11 mouse cellular contexts compared by ENCODE assay signal in genomic region chr17:14221893-14222615, GRCm38 (mm10). TPM values are rescaled to one million over a fixed set of nuclear protein-coding genes. Genes with fewer than 3 reads are reported as not detected.
DNase-seq lines count a peak whose midpoint lies in the region; ATAC-seq and TF ChIP-seq lines count a peak whose summit lies in the region.
"Had no signal": no experiment of that assay in that cellular context is flagged by ENCODE, and none has a peak within 500 bp of the region (broad histone marks: within the 10 kb centered on the region; RNA-seq: fewer than 3 reads in every experiment).

No protein-coding gene starts in this region.

- peak; percentile 35 to 48 for DNase-seq in cerebellum, postnatal 10 days
- no peak for DNase-seq in cerebellum, postnatal 36 days
- no peak for DNase-seq in layer of hippocampus, adult 2 months (ENCODE audit: low spot score in 2 of 2)
- DNase-seq in layer of hippocampus, postnatal 10 days (ENCODE audit: low spot score in 2 of 2) = no peak
- no peak for DNase-seq in urinary bladder, postnatal 10 days (ENCODE audit: low spot score)
- no peak for DNase-seq in urinary bladder, postnatal 36 days (ENCODE audit: low spot score in 2 of 2)
- DNase-seq: gastrocnemius, postnatal 36 days; lung, adult 2 months had no signal

- TF ChIP-seq CTCF in layer of hippocampus, adult 2 months (conservative IDR thresholded peaks at IDR 0.05) = peak; percentile 45
- TF ChIP-seq CTCF in E14TG2a.4 (conservative IDR thresholded peaks at IDR 0.05; ENCODE audit: low read length) = peak; percentile 39

- H3K9ac ChIP-seq in hindbrain, embryonic 15.5 days = no peak overlapping the region

- no peak overlapping the region for H3K4me2 ChIP-seq in hindbrain, embryonic 15.5 days

- no peaks in the 10 kb centered on the region for H3K9me3 ChIP-seq in E14TG2a.4 (ENCODE audit: low read length)
- H3K9me3 ChIP-seq in hindbrain, embryonic 15.5 days = no peaks in the 10 kb centered on the region

- no peaks in the 10 kb centered on the region for H3K36me3 ChIP-seq in E14TG2a.4 (ENCODE audit: insufficient read depth, low read length)
- H3K36me3 ChIP-seq in hindbrain, embryonic 15.5 days = no peaks in the 10 kb centered on the region

- no peak overlapping the region for H3K4me3 ChIP-seq in layer of hippocampus, adult 2 months
- H3K4me3 ChIP-seq in E14TG2a.4 (replicated peaks; ENCODE audit: low read length) = 0 out of 2 replicates have a peak overlapping the region, but pooled peaks have one; percentile 5
- no peak overlapping the region for H3K4me3 ChIP-seq in hindbrain, embryonic 15.5 days

- peaks cover 9% of the 10 kb centered on the region; the same call in 1 of the 2 replicates for H3K27me3 ChIP-seq in E14TG2a.4 (ENCODE audit: insufficient read depth, low read length)
- no peaks in the 10 kb centered on the region for H3K27me3 ChIP-seq in hindbrain, embryonic 15.5 days

- H3K27ac ChIP-seq in layer of hippocampus, adult 2 months = no peak overlapping the region
- H3K27ac ChIP-seq in hindbrain, embryonic 15.5 days (replicated peaks) = no peak overlapping the region

- peaks cover 36% of the 10 kb centered on the region for H3K4me1 ChIP-seq in E14TG2a.4 (replicated peaks; ENCODE audit: low read depth, low read length)
- H3K4me1 ChIP-seq in hindbrain, embryonic 15.5 days (replicated peaks) = no peaks in the 10 kb centered on the region

- peak; percentile 49; the same call in 1 of the 2 replicates for ATAC-seq in hindbrain, embryonic 15.5 days (ENCODE audit: low FRiP score, low read depth)

- WGBS in hindbrain, embryonic 15.5 days = 36% methylated on average over 11 of the region's 11 CpGs

RNA-seq across cellular contexts. Expression of gene Dact2, which starts 17.9 kb away (rescaled TPM):
- total RNA-seq in layer of hippocampus, adult 2 months (2021) = 10 to 100 TPM; 21.8 to 24.7 TPM
- 10 to 100 TPM; 18.5 to 18.9 TPM for total RNA-seq in layer of hippocampus, postnatal 10 days (2021)
- 2.0 and 2.4 TPM in 2 replicates for polyA plus RNA-seq in hindbrain, embryonic 15.5 days (2015; fragmentation: Nextera tagmentation; extraction: Ambion mirVana)
- total RNA-seq: hematopoietic stem cell, adult 5-6 weeks had no signal

RNA-seq across cellular contexts. Expression of gene Smoc2, which starts 57.3 kb away (rescaled TPM):
- total RNA-seq in layer of hippocampus, adult 2 months (2021) = 10 to 100 TPM; 36.2 to 36.8 TPM
- total RNA-seq in layer of hippocampus, postnatal 10 days (2021) = 10 to 100 TPM in 1 of 2 experiments, 1 to 10 TPM in 1; 9.4 to 10.1 TPM
- 4.2 and 6.4 TPM in 2 replicates for polyA plus RNA-seq in hindbrain, embryonic 15.5 days (2015; fragmentation: Nextera tagmentation; extraction: Ambion mirVana)
- total RNA-seq: hematopoietic stem cell, adult 5-6 weeks had no signal

Comparison
In these comparisons a context has a peak if more than half of its experiments do, and no peak if none do; other contexts are left out.
1. DNase-seq: peak in cerebellum, postnatal 10 days (2 of 2); none in cerebellum, postnatal 36 days (0 of 2), layer of hippocampus, adult 2 months (0 of 2), layer of hippocampus, postnatal 10 days (0 of 2), urinary bladder, postnatal 10 days (single experiment) and urinary bladder, postnatal 36 days (0 of 2).